Comparison of ENCODE assay signal across 7 mouse cellular contexts in the genomic region with DNA sequence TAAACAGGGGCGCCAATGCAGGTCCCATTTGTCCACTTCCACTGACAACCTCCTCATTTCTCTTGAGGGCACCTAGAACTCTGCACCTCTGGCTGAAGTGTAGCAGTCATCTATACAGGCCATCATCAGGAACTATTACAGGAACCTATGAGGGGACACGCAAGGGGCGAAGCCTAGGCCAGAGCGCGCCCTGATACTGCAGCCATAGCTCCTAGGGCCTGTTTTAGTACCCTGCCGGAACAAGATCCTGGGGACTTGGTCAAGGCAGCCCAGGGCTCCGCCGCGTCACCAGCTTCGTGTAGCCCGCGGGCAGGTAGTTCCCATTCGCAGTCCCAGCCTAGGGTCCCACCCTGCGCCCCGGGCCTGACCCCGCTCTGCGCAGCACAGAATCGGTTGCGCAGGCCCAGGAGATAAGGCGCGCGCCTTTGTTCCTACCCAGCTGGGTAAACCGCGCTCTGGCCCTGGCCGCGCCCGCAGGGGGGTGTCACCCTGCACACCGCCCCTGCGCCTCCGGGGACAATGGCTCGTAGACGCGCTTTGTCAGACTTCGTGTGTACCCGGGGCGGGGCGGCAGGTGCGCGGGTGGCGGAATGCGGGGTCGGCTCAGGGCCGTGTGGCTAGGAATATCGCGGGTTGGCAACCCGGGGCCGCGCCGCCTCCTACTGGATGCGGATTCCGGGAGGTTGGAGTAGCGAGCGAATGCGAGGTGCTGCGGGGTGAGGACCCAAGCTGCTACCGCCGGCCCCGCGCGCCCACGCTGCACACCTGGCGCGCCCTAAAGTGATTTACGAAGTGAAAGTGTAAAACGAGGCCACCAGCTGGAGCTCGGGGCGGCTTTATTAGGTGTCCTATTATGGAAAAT. TPM values are rescaled to one million over a fixed set of nuclear protein-coding genes. Genes with fewer than 3 reads are reported as not detected.
DNase-seq lines count a peak whose midpoint lies in the region; TF ChIP-seq lines count a peak whose summit lies in the region.

No protein-coding gene starts in this region.

- no peaks in the 10 kb centered on the region for H3K36me3 ChIP-seq in spleen, adult 2 months (ENCODE audit: control insufficient read depth, insufficient read depth, low read length)

- TF ChIP-seq CTCF in spleen, adult 2 months (IDR thresholded peaks at IDR 0.05; ENCODE audit: extremely low read depth, insufficient read depth, insufficient read length, insufficient replicate concordance) = no peak
- TF ChIP-seq CTCF in embryonic fibroblast, embryonic 13.5 days (IDR thresholded peaks at IDR 0.05; ENCODE audit: borderline replicate concordance, insufficient read depth, low read length) = no peak

- H3K4me3 ChIP-seq in spleen, adult 2 months (ENCODE audit: extremely low read depth, insufficient read depth, insufficient read length) = peak overlapping the region; percentile 28
- H3K4me3 ChIP-seq in embryonic fibroblast, embryonic 13.5 days (ENCODE audit: insufficient read depth, low read length) = peak overlapping the region; percentile 37

- DNase-seq in spleen, adult 2 months (ENCODE audit: low read depth in 1 of 2, low spot score in 2 of 2) = no peak
- DNase-seq in spleen, postnatal 36 days (ENCODE audit: low spot score in 2 of 2) = no peak
- DNase-seq in liver = peak; percentile 20
- DNase-seq in retina, embryonic 14.5 days (ENCODE audit: low spot score) = peak; percentile 31
- no peak for DNase-seq in cerebellum, adult 9-11 months
- no peak for DNase-seq in spleen, postnatal 14 days (ENCODE audit: low spot score in 2 of 2)

- no peak for TF ChIP-seq POLR2A in spleen, adult 2 months (IDR thresholded peaks at IDR 0.05; ENCODE audit: low read depth, low read length)
- TF ChIP-seq POLR2A in embryonic fibroblast, embryonic 13.5 days (IDR thresholded peaks at IDR 0.05; ENCODE audit: low read depth, low read length) = no peak

- peaks cover 4% of the 10 kb centered on the region; the same call in 1 of the 2 replicates for H3K4me1 ChIP-seq in spleen, adult 2 months (ENCODE audit: control insufficient read depth, insufficient read depth, insufficient read length)
- H3K4me1 ChIP-seq in embryonic fibroblast, embryonic 13.5 days (ENCODE audit: control insufficient read depth, insufficient read depth, low read length) = no peaks in the 10 kb centered on the region

- no peak overlapping the region for H3K27ac ChIP-seq in spleen, adult 2 months (ENCODE audit: insufficient read depth, low read length)
- H3K27ac ChIP-seq in embryonic fibroblast, embryonic 13.5 days (ENCODE audit: insufficient read depth, low read length) = no peak overlapping the region

- WGBS in spleen, adult 2 months = 10% methylated on average over 67 of the region's 67 CpGs

- peaks cover 17% of the 10 kb centered on the region for H3K27me3 ChIP-seq in spleen, adult 2 months (ENCODE audit: control insufficient read depth, insufficient read depth, low read length)

RNA-seq across cellular contexts. Expression of a gene that starts 10.6 kb away (rescaled TPM):
- polyA plus RNA-seq in spleen, adult 2 months (2012; rRNA removed) = not detected in 2 replicates
- polyA plus RNA-seq in embryonic fibroblast, embryonic 13.5 days (2011; ENCODE audit: insufficient read length, low read depth, missing spikeins) = not detected in 2 replicates

RNA-seq across cellular contexts. Expression of a gene that starts 33.3 kb away (rescaled TPM):
- polyA plus RNA-seq in spleen, adult 2 months (2012; rRNA removed) = 3.5 and 5.7 TPM in 2 replicates
- 12.2 and 15.1 TPM in 2 replicates for polyA plus RNA-seq in embryonic fibroblast, embryonic 13.5 days (2011; ENCODE audit: insufficient read length, low read depth, missing spikeins)

Comparison
In these comparisons a context has a peak if more than half of its experiments do, and no peak if none do; other contexts are left out.
1. DNase-seq: peak in liver (single experiment) and retina, embryonic 14.5 days (single experiment); none in spleen, adult 2 months (0 of 2), spleen, postnatal 36 days (0 of 2), cerebellum, adult 9-11 months (single experiment) and spleen, postnatal 14 days (0 of 2).